Mouse (Mus musculus): ENCODE measurements around the gene Aire. TPM values are rescaled to one million over a fixed set of nuclear protein-coding genes. Genes with fewer than 3 reads are reported as not detected.

The Aire gene
- polyA plus RNA-seq, 1 experiment from 2014 or later = 2.3 TPM

- no peaks in the 10 kb centered on the region for H3K4me1 ChIP-seq (replicated peaks; ENCODE audit: control insufficient read depth, insufficient read depth, low read length)
- H3K9me3 ChIP-seq (ENCODE audit: control insufficient read depth, low read length) = no peaks in the 10 kb centered on the region
- H3K27ac ChIP-seq (ENCODE audit: low read length) = no peak overlapping the region
- H3K4me2 ChIP-seq (ENCODE audit: low read depth, low read length) = no peak overlapping the region
- H3K9ac ChIP-seq (ENCODE audit: low read length) = no peak overlapping the region
- no peak overlapping the region for H3K4me3 ChIP-seq (ENCODE audit: low read length)
- WGBS = 79% methylated on average over 4 of the region's 4 CpGs
- peak; percentile 32 for ATAC-seq (ENCODE audit: low read depth)
- H3K36me3 ChIP-seq (ENCODE audit: control insufficient read depth, insufficient read depth, low read length) = no peaks in the 10 kb centered on the region
- no peaks in the 10 kb centered on the region for H3K27me3 ChIP-seq (ENCODE audit: control insufficient read depth, insufficient read depth, low read depth, low read length)
These were observed 36.7 kb upstream of the Aire start for GRCm38 (mm10) chr10:78079955-78080591.

- no peak for ATAC-seq (ENCODE audit: low read depth)
- H3K9me3 ChIP-seq (ENCODE audit: control insufficient read depth, low read length) = no peaks in the 10 kb centered on the region
- 65% methylated on average over 5 of the region's 5 CpGs for WGBS
- no peaks in the 10 kb centered on the region; the same call in 1 of the 2 replicates for H3K36me3 ChIP-seq (ENCODE audit: control insufficient read depth, insufficient read depth, low read length)
- H3K27me3 ChIP-seq (ENCODE audit: control insufficient read depth, insufficient read depth, low read depth, low read length) = no peaks in the 10 kb centered on the region
- no peak overlapping the region for H3K27ac ChIP-seq (ENCODE audit: low read length)
- H3K9ac ChIP-seq (ENCODE audit: low read length) = no peak overlapping the region
- H3K4me3 ChIP-seq (ENCODE audit: low read length) = no peak overlapping the region
- no peak overlapping the region for H3K4me2 ChIP-seq (ENCODE audit: low read depth, low read length)
- H3K4me1 ChIP-seq (replicated peaks; ENCODE audit: control insufficient read depth, insufficient read depth, low read length) = no peaks in the 10 kb centered on the region
These were observed 34.9 kb upstream of the Aire start for GRCm38 (mm10) chr10:78078276-78078675.

DNA sequence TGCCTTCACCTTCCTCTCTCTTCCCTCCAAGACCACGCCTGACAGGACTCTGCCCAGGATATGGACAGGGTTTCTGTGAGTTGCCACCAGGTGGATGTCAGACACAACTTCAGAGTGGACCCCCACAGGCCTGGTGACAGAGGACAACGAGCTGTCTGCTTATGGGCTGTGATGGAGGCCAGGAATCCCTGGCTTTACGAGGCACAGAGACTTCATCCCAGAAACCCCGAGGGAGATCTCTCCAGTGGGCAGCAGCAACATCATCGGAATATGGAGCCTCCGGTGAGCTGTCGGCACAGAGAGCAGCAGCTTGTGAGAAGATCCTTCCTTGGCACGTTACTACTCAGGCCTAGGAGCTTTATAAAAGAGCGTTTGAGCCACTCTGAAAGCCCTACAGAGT is 34.5 kb upstream of the Aire start:
- no peak overlapping the region for H3K4me3 ChIP-seq (ENCODE audit: low read length)
- no peaks in the 10 kb centered on the region for H3K27me3 ChIP-seq (ENCODE audit: control insufficient read depth, insufficient read depth, low read depth, low read length)
- 79% methylated on average over 9 of the region's 9 CpGs for WGBS
- no peak for ATAC-seq (ENCODE audit: low read depth)
- H3K36me3 ChIP-seq (ENCODE audit: control insufficient read depth, insufficient read depth, low read length) = no peaks in the 10 kb centered on the region; the same call in 1 of the 2 replicates
- H3K27ac ChIP-seq (ENCODE audit: low read length) = no peak overlapping the region
- no peaks in the 10 kb centered on the region for H3K9me3 ChIP-seq (ENCODE audit: control insufficient read depth, low read length)
- H3K9ac ChIP-seq (ENCODE audit: low read length) = no peak overlapping the region
- no peaks in the 10 kb centered on the region for H3K4me1 ChIP-seq (replicated peaks; ENCODE audit: control insufficient read depth, insufficient read depth, low read length)
- no peak overlapping the region for H3K4me2 ChIP-seq (ENCODE audit: low read depth, low read length)

DNA sequence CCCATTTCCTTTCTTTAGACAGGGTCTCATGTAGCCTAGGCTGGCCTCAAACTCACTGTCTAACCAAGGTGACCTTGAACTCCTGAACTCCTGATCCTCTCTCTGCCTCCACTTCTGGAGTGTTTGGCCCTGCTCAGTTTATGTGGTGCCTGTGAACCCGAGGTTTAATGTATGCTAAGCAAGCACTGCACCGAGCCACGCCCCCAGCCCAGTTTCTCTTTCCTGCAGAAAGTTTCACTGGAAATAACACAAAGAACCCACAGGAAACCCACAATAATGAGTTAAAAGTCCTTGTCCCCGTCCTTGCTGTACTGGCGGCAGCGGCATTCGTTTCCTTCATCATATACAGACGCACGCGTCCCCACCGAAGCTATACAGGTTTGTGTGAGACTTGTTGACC is 31.6 kb upstream of the Aire start:
- peaks cover 3% of the 10 kb centered on the region; the same call in 1 of the 2 replicates for H3K27me3 ChIP-seq (ENCODE audit: control insufficient read depth, insufficient read depth, low read depth, low read length)
- ATAC-seq (ENCODE audit: low read depth) = no peak
- H3K4me1 ChIP-seq (replicated peaks; ENCODE audit: control insufficient read depth, insufficient read depth, low read length) = 0 out of 2 replicates have a peak, but pooled peaks cover 2% of the 10 kb centered on the region
- no peak overlapping the region for H3K4me2 ChIP-seq (ENCODE audit: low read depth, low read length)
- WGBS = 80% methylated on average over 11 of the region's 11 CpGs
- H3K27ac ChIP-seq (ENCODE audit: low read length) = no peak overlapping the region
- H3K36me3 ChIP-seq (ENCODE audit: control insufficient read depth, insufficient read depth, low read length) = no peaks in the 10 kb centered on the region; the same call in 1 of the 2 replicates
- no peak overlapping the region for H3K4me3 ChIP-seq (ENCODE audit: low read length)
- H3K9ac ChIP-seq (ENCODE audit: low read length) = no peak overlapping the region
- no peaks in the 10 kb centered on the region for H3K9me3 ChIP-seq (ENCODE audit: control insufficient read depth, low read length)

DNA sequence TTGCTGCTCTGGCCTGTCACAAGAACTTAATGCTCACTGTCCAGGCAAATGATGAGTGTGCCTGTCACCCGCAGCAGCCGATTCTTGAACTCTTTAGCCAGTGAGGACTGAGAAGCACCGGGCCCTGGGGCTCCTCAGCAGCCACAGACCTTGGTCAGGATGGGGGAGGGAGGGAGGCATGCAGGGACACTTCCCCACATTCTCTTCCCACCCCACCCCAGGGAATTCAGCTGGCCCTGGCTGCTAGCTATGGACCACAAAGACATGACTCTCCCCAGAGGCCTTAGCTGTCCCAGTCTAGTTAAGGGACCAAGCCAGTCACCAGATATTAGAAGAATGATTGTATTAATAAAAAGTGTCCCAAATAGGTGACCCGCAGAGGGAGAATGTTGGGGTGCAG is 30.7 kb upstream of the Aire start:
- Histone ChIP-seq H3K9ac (ENCODE audit: low read length) (no peak overlapping the region), H3K27me3 (ENCODE audit: control insufficient read depth, insufficient read depth, low read depth, low read length) (peaks cover 3% of the 10 kb centered on the region; the same call in 1 of the 2 replicates), H3K27ac (ENCODE audit: low read length) (no peak overlapping the region), H3K4me1 (replicated peaks; ENCODE audit: control insufficient read depth, insufficient read depth, low read length) (peaks cover 5% of the 10 kb centered on the region; the same call in 1 of the 2 replicates), H3K4me2 (ENCODE audit: low read depth, low read length) (no peak overlapping the region), H3K36me3 (ENCODE audit: control insufficient read depth, insufficient read depth, low read length) (no peaks in the 10 kb centered on the region; the same call in 1 of the 2 replicates), H3K9me3 (ENCODE audit: control insufficient read depth, low read length) (no peaks in the 10 kb centered on the region), H3K4me3 (ENCODE audit: low read length) (no peak overlapping the region)
- WGBS = 61% methylated on average over 4 of the region's 4 CpGs
- ATAC-seq (ENCODE audit: low read depth) = no peak

GRCm38 (mm10) chr10:78069101-78070011 is 25.9 kb upstream of the Aire start, which contains the start of gene Icosl:
Gene Icosl, plus strand, starts transcription at chr10:78069302.
- no peaks in the 10 kb centered on the region; the same call in 1 of the 2 replicates for H3K36me3 ChIP-seq (ENCODE audit: control insufficient read depth, insufficient read depth, low read length)
- peak within 1 kb of the TSS; percentile 78 for H3K9ac ChIP-seq (ENCODE audit: low read length)
- H3K27ac ChIP-seq (ENCODE audit: low read length) = peak within 1 kb of the TSS; percentile 41
- H3K9me3 ChIP-seq (ENCODE audit: control insufficient read depth, low read length) = no peaks in the 10 kb centered on the region
- peak within 1 kb of the TSS; percentile 93 for H3K4me2 ChIP-seq (ENCODE audit: low read depth, low read length)
- peaks cover 3% of the 10 kb centered on the region; the same call in 1 of the 2 replicates for H3K27me3 ChIP-seq (ENCODE audit: control insufficient read depth, insufficient read depth, low read depth, low read length)
- WGBS = under 1% methylated on average over 63 of the region's 66 CpGs
- peak; percentile 96 for ATAC-seq (ENCODE audit: low read depth)
- H3K4me3 ChIP-seq (ENCODE audit: low read length) = peak within 1 kb of the TSS; percentile 66
- H3K4me1 ChIP-seq (replicated peaks; ENCODE audit: control insufficient read depth, insufficient read depth, low read length) = peaks cover 8% of the 10 kb centered on the region; the same call in 1 of the 2 replicates

GRCm38 (mm10) chr10:78068541-78068940 is 25.1 kb upstream of the Aire start:
- Histone ChIP-seq H3K9ac (ENCODE audit: low read length) (peak overlapping the region; percentile 78), H3K36me3 (ENCODE audit: control insufficient read depth, insufficient read depth, low read length) (no peaks in the 10 kb centered on the region; the same call in 1 of the 2 replicates), H3K4me3 (ENCODE audit: low read length) (peak overlapping the region; percentile 66), H3K27ac (ENCODE audit: low read length) (no peak overlapping the region), H3K4me2 (ENCODE audit: low read depth, low read length) (peak overlapping the region; percentile 93), H3K27me3 (ENCODE audit: control insufficient read depth, insufficient read depth, low read depth, low read length) (peaks cover 3% of the 10 kb centered on the region; the same call in 1 of the 2 replicates), H3K9me3 (ENCODE audit: control insufficient read depth, low read length) (no peaks in the 10 kb centered on the region), H3K4me1 (replicated peaks; ENCODE audit: control insufficient read depth, insufficient read depth, low read length) (peaks cover 8% of the 10 kb centered on the region; the same call in 1 of the 2 replicates)
- WGBS = 10% methylated on average over 11 of the region's 11 CpGs
- peak; percentile 6; the same call in 1 of the 2 replicates for ATAC-seq (ENCODE audit: low read depth)

- H3K9ac ChIP-seq (ENCODE audit: low read length) = no peak overlapping the region
- no peaks in the 10 kb centered on the region for H3K36me3 ChIP-seq (ENCODE audit: control insufficient read depth, insufficient read depth, low read length)
- H3K4me3 ChIP-seq (ENCODE audit: low read length) = no peak overlapping the region
- WGBS = 35% methylated on average over 4 of the region's 4 CpGs
- H3K27ac ChIP-seq (ENCODE audit: low read length) = no peak overlapping the region
- H3K9me3 ChIP-seq (ENCODE audit: control insufficient read depth, low read length) = no peaks in the 10 kb centered on the region
- no peak overlapping the region for H3K4me2 ChIP-seq (ENCODE audit: low read depth, low read length)
- H3K4me1 ChIP-seq (replicated peaks; ENCODE audit: control insufficient read depth, insufficient read depth, low read length) = peaks cover 8% of the 10 kb centered on the region; the same call in 1 of the 2 replicates
- no peak for ATAC-seq (ENCODE audit: low read depth)
- peaks cover 3% of the 10 kb centered on the region; the same call in 1 of the 2 replicates for H3K27me3 ChIP-seq (ENCODE audit: control insufficient read depth, insufficient read depth, low read depth, low read length)
These were observed 23.8 kb upstream of the Aire start for GRCm38 (mm10) chr10:78067226-78067625.

GRCm38 (mm10) chr10:78063122-78063521 is 19.7 kb upstream of the Aire start:
- Histone ChIP-seq H3K4me2 (ENCODE audit: low read depth, low read length) (no peak overlapping the region), H3K27ac (ENCODE audit: low read length) (no peak overlapping the region), H3K36me3 (ENCODE audit: control insufficient read depth, insufficient read depth, low read length) (no peaks in the 10 kb centered on the region), H3K27me3 (ENCODE audit: control insufficient read depth, insufficient read depth, low read depth, low read length) (no peaks in the 10 kb centered on the region), H3K4me1 (replicated peaks; ENCODE audit: control insufficient read depth, insufficient read depth, low read length) (no peaks in the 10 kb centered on the region), H3K4me3 (ENCODE audit: low read length) (no peak overlapping the region), H3K9ac (ENCODE audit: low read length) (no peak overlapping the region), H3K9me3 (ENCODE audit: control insufficient read depth, low read length) (no peaks in the 10 kb centered on the region)
- no peak for ATAC-seq (ENCODE audit: low read depth)
- WGBS = 80% methylated on average over 9 of the region's 9 CpGs

Data from lung, embryonic 16.5 days (tissue).